Mouse (Mus musculus): ENCODE measurements around the gene Cnr2. TPM values are rescaled to one million over a fixed set of nuclear protein-coding genes. Genes with fewer than 3 reads are reported as not detected.

Gene Cnr2
- polyA plus RNA-seq, 1 experiment from 2014 or later = not detected

DNA sequence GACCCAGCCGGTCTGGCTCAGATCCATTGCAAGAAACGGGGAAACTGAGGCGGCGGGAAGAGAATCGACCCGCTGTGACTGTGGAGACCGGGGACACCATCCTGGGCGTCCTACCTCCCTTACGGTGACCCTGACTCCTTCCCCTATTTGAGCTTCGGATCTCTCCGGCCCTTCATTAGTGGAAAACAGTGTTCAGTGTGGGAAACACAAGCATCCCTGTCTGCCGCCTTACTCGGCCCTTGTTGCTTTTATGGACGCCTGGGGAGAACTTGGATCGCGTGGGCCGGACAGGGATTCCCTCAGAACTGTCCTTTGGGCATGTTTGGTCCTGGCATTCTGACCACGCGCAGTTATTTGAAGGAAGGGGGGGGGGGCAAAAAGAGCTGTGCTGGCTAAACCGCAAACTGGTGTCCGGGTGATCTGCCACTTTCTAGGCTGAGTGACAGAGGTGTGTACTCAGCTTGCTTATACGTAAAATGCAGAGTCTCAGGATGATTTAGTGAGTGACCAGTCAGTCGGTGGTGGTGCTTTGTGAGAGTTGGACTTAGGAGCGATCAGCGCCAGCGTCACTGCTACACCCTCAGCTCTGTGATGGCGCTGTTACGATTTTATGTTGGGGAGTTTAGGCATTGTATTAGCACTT lies 51.6 kb downstream of the Cnr2 start:
- peak; percentile 34 for ATAC-seq
- Histone ChIP-seq H3K9me3 (ENCODE audit: control insufficient read depth, low read length) (0 out of 2 replicates have a peak, but pooled peaks cover 2% of the 10 kb centered on the region), H3K27ac (ENCODE audit: low read length) (peak overlapping the region; percentile 50), H3K4me1 (replicated peaks; ENCODE audit: control insufficient read depth, insufficient read depth, low read length) (peaks cover 17% of the 10 kb centered on the region), H3K4me3 (replicated peaks; ENCODE audit: low read length) (peak overlapping the region; percentile 86), H3K9ac (replicated peaks; ENCODE audit: low read depth, low read length) (peak overlapping the region; percentile 83), H3K36me3 (ENCODE audit: control insufficient read depth, insufficient read depth) (peaks cover 7% of the 10 kb centered on the region), H3K27me3 (replicated peaks; ENCODE audit: control insufficient read depth, insufficient read depth, low read length) (no peaks in the 10 kb centered on the region), H3K4me2 (ENCODE audit: low read length) (peak overlapping the region; percentile 81)
- WGBS = under 1% methylated on average over 28 of the region's 28 CpGs

DNA sequence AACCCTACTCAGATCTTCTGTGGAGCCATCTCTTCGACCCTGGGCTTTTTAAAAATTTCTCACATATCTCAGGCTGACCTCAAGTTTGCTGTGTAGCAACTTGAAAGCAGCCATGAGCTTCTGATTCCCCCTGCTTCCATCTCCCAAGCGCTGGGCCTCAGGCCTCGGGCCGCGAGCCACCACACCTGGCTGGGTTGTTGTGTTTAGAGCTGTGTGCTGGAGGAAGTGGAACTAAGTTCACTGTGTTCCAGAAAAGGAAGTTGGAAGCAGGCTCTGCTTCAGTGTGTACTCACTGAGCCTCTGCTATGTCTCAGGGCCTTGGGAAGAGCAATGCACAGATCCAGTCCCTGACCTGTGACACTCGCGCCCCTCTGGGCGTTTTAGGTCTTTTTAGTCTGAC lies 52.9 kb downstream of the Cnr2 start:
- H3K9ac ChIP-seq (replicated peaks; ENCODE audit: low read depth, low read length) = no peak overlapping the region
- WGBS = 97% methylated on average over 8 of the region's 8 CpGs

DNA sequence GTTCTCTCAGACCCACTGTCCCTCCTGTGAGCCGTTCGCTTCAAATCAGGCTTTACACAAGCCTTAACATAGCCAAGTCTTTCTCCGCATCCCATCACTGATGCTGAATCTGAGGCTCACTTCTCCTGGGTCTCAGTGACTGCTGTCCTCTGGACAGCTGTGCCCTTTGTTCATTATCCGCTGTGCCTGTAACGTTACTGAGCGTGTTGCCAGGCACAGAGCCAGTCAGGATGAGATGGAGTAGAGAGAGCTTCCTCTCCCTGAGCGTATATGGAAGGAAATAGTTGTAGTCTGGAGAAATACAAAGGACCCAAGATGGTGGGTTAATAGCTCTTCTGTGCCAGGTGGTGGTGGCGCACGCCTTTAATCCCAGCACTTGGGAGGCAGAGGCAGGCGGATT lies 54.3 kb downstream of the Cnr2 start:
- Histone ChIP-seq H3K4me3 (replicated peaks; ENCODE audit: low read length) (no peak overlapping the region), H3K4me2 (ENCODE audit: low read length) (no peak overlapping the region), H3K36me3 (ENCODE audit: control insufficient read depth, insufficient read depth) (peaks cover 7% of the 10 kb centered on the region), H3K27me3 (replicated peaks; ENCODE audit: control insufficient read depth, insufficient read depth, low read length) (no peaks in the 10 kb centered on the region), H3K27ac (ENCODE audit: low read length) (no peak overlapping the region), H3K4me1 (replicated peaks; ENCODE audit: control insufficient read depth, insufficient read depth, low read length) (peaks cover 17% of the 10 kb centered on the region), H3K9me3 (ENCODE audit: control insufficient read depth, low read length) (0 out of 2 replicates have a peak, but pooled peaks cover 2% of the 10 kb centered on the region), H3K9ac (replicated peaks; ENCODE audit: low read depth, low read length) (no peak overlapping the region)
- 81% methylated on average over 10 of the region's 10 CpGs for WGBS
- no peak for ATAC-seq

More for the DNA sequence above, 52.9 kb downstream of the Cnr2 start:
- Histone ChIP-seq H3K4me3 (replicated peaks; ENCODE audit: low read length) (no peak overlapping the region), H3K36me3 (ENCODE audit: control insufficient read depth, insufficient read depth) (peaks cover 7% of the 10 kb centered on the region), H3K9me3 (ENCODE audit: control insufficient read depth, low read length) (0 out of 2 replicates have a peak, but pooled peaks cover 2% of the 10 kb centered on the region), H3K4me1 (replicated peaks; ENCODE audit: control insufficient read depth, insufficient read depth, low read length) (peaks cover 17% of the 10 kb centered on the region), H3K27ac (ENCODE audit: low read length) (no peak overlapping the region), H3K27me3 (replicated peaks; ENCODE audit: control insufficient read depth, insufficient read depth, low read length) (no peaks in the 10 kb centered on the region), H3K4me2 (ENCODE audit: low read length) (no peak overlapping the region)
- no peak for ATAC-seq

DNA sequence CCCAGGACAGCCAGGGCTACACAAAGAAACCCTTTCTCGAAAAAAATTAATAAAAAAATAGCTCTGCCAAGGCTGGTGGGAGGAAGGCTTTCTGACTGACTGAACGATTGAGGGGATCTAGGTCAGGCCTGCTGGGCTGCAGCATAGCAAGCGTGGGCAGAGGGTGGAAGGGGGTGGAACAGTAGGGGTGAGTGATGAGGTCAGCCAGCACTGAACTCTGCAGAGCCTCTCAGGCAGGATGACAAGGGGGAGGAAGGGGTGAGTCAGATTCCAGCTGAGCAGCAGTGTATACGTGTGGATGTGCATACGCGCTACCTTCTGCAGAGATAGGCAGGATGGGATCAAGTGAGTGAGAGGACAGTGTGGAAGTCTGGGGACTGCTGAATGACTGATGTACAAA lies 54.7 kb downstream of the Cnr2 start:
- H3K4me3 ChIP-seq (replicated peaks; ENCODE audit: low read length) = no peak overlapping the region
- 74% methylated on average over 6 of the region's 6 CpGs for WGBS

DNA sequence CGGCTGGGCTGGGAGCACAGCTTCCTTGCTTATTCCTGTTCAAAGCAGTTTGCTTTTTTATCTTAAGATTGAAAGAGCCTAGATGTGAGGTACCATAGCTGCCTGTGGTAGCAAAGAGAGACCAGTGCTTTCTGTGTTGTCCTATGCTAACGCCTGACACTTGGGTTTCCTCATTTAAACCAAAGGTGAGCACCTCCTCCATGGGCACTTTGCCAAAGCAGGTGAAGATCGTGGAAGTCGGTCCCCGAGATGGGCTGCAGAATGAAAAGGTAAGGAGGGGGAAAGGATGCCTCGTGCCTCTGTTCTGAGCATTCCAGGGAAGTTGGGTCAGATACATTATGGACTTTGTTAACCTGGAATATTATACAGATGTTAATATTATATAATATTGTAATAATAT lies 55.2 kb downstream of the Cnr2 start:
- WGBS = 86% methylated on average over 6 of the region's 6 CpGs

More for the DNA sequence above, 54.7 kb downstream of the Cnr2 start:
- Histone ChIP-seq H3K27ac (ENCODE audit: low read length) (no peak overlapping the region), H3K4me2 (ENCODE audit: low read length) (no peak overlapping the region), H3K9me3 (ENCODE audit: control insufficient read depth, low read length) (0 out of 2 replicates have a peak, but pooled peaks cover 2% of the 10 kb centered on the region), H3K36me3 (ENCODE audit: control insufficient read depth, insufficient read depth) (peaks cover 8% of the 10 kb centered on the region), H3K27me3 (replicated peaks; ENCODE audit: control insufficient read depth, insufficient read depth, low read length) (no peaks in the 10 kb centered on the region), H3K9ac (replicated peaks; ENCODE audit: low read depth, low read length) (no peak overlapping the region), H3K4me1 (replicated peaks; ENCODE audit: control insufficient read depth, insufficient read depth, low read length) (peaks cover 17% of the 10 kb centered on the region)
- no peak for ATAC-seq

DNA sequence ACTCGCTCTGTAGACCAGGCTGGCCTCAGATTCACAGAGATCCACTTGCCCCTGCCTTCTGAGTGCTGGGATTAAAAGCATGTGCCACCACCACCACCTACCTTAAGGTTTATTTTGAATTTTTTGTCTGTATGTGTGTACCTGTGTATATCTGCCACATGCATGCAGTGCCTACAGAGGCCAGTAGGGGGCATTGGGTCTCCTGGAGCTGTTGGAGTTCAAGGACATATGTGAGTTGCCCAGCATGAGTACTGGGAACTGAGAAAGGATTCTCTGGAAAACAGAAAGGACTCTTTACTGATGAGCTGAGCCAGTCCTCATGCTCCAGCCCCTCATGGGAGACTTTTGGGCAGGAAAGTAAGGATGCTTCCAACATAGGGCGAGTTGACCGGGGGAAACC lies 56.3 kb downstream of the Cnr2 start:
- no peak overlapping the region for H3K9ac ChIP-seq (replicated peaks; ENCODE audit: low read depth, low read length)
- no peaks in the 10 kb centered on the region for H3K27me3 ChIP-seq (replicated peaks; ENCODE audit: control insufficient read depth, insufficient read depth, low read length)
- H3K36me3 ChIP-seq (ENCODE audit: control insufficient read depth, insufficient read depth) = peaks cover 10% of the 10 kb centered on the region
- no peak overlapping the region for H3K4me3 ChIP-seq (replicated peaks; ENCODE audit: low read length)
- H3K4me2 ChIP-seq (ENCODE audit: low read length) = no peak overlapping the region
- H3K9me3 ChIP-seq (ENCODE audit: control insufficient read depth, low read length) = 0 out of 2 replicates have a peak, but pooled peaks cover 2% of the 10 kb centered on the region
- H3K27ac ChIP-seq (ENCODE audit: low read length) = no peak overlapping the region
- 92% methylated on average over 3 of the region's 3 CpGs for WGBS
- no peak for ATAC-seq
- H3K4me1 ChIP-seq (replicated peaks; ENCODE audit: control insufficient read depth, insufficient read depth, low read length) = peaks cover 13% of the 10 kb centered on the region

More for the DNA sequence above, 55.2 kb downstream of the Cnr2 start:
- H3K4me3 ChIP-seq (replicated peaks; ENCODE audit: low read length) = no peak overlapping the region
- no peak overlapping the region for H3K9ac ChIP-seq (replicated peaks; ENCODE audit: low read depth, low read length)
- H3K9me3 ChIP-seq (ENCODE audit: control insufficient read depth, low read length) = 0 out of 2 replicates have a peak, but pooled peaks cover 2% of the 10 kb centered on the region
- no peak overlapping the region for H3K4me2 ChIP-seq (ENCODE audit: low read length)
- H3K36me3 ChIP-seq (ENCODE audit: control insufficient read depth, insufficient read depth) = peaks cover 10% of the 10 kb centered on the region
- H3K27ac ChIP-seq (ENCODE audit: low read length) = no peak overlapping the region
- peaks cover 17% of the 10 kb centered on the region for H3K4me1 ChIP-seq (replicated peaks; ENCODE audit: control insufficient read depth, insufficient read depth, low read length)
- H3K27me3 ChIP-seq (replicated peaks; ENCODE audit: control insufficient read depth, insufficient read depth, low read length) = no peaks in the 10 kb centered on the region
- no peak for ATAC-seq

DNA sequence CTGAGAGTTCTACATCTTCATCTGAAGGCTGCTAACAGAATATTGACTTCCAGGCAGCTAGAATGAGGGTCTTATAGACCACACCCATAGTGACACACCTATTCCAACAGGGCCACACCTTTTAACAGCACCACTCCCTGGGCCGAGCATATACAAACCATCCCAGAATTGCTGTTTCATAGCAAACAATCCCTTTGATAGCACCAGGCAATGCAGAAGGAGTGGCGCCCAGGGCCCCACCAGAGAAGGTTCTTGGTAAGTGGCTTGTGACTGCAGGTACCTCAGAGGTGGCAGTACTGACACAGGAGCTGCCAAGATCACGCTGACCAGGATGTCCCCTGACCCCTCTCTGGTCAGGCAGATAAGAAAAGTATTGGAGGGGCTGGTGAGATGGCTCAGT lies 58.0 kb downstream of the Cnr2 start:
- no peak overlapping the region for H3K4me3 ChIP-seq (replicated peaks; ENCODE audit: low read length)
- no peaks in the 10 kb centered on the region for H3K27me3 ChIP-seq (replicated peaks; ENCODE audit: control insufficient read depth, insufficient read depth, low read length)
- no peak for ATAC-seq
- H3K9ac ChIP-seq (replicated peaks; ENCODE audit: low read depth, low read length) = no peak overlapping the region
- no peak overlapping the region for H3K27ac ChIP-seq (ENCODE audit: low read length)
- peaks cover 3% of the 10 kb centered on the region for H3K4me1 ChIP-seq (replicated peaks; ENCODE audit: control insufficient read depth, insufficient read depth, low read length)
- 89% methylated on average over 3 of the region's 3 CpGs for WGBS
- H3K36me3 ChIP-seq (ENCODE audit: control insufficient read depth, insufficient read depth) = peaks cover 10% of the 10 kb centered on the region
- H3K9me3 ChIP-seq (ENCODE audit: control insufficient read depth, low read length) = 0 out of 2 replicates have a peak, but pooled peaks cover 2% of the 10 kb centered on the region
- H3K4me2 ChIP-seq (ENCODE audit: low read length) = no peak overlapping the region

DNA sequence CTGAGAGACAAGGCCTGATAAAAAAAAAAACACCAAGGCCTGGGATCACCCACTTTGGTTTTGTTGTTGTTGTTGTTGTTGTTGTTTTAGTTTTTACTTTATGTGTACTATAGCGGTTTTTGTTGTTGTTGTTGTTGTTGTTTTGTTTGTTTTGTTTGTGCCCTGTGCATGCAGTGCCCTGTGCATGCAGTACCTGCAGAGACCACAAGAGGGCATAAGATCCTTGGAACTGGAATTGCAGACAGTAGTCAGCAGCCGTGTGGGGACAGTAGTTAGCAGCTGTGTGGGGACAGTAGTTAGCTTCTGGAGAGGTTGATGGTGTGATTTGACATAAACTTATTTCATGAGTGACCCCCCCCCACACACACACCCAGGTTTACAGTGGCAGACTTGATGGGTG lies 59.0 kb downstream of the Cnr2 start:
- Histone ChIP-seq H3K4me2 (ENCODE audit: low read length) (no peak overlapping the region), H3K4me1 (replicated peaks; ENCODE audit: control insufficient read depth, insufficient read depth, low read length) (no peaks in the 10 kb centered on the region), H3K9ac (replicated peaks; ENCODE audit: low read depth, low read length) (no peak overlapping the region), H3K27me3 (replicated peaks; ENCODE audit: control insufficient read depth, insufficient read depth, low read length) (no peaks in the 10 kb centered on the region), H3K27ac (ENCODE audit: low read length) (no peak overlapping the region), H3K4me3 (replicated peaks; ENCODE audit: low read length) (no peak overlapping the region), H3K36me3 (ENCODE audit: control insufficient read depth, insufficient read depth) (peaks cover 10% of the 10 kb centered on the region), H3K9me3 (ENCODE audit: control insufficient read depth, low read length) (0 out of 2 replicates have a peak, but pooled peaks cover 2% of the 10 kb centered on the region)
- WGBS = 7% methylated on average over 2 of the region's 2 CpGs
- peak; percentile 60 for ATAC-seq

DNA sequence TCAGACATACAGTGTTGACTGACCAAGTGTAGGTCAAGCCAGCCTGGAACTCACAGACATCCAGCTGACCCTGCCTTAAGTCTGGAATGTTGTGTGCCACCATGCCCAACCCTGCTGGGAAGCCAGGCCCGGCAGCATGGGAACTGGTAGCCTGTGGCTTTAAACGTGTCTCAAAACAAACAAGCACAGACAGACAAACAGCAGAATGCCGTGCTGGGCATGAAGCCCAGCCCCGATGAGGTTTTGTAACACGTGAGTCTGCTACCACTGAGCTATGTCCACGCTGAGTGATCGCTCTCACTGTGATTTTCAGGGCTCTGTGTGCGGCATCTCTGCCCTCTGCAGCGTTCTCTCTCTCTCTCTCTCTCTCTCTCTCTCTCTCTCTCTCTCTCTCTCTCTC lies 60.7 kb downstream of the Cnr2 start:
- Histone ChIP-seq H3K4me1 (replicated peaks; ENCODE audit: control insufficient read depth, insufficient read depth, low read length) (no peaks in the 10 kb centered on the region), H3K4me2 (ENCODE audit: low read length) (no peak overlapping the region), H3K9me3 (ENCODE audit: control insufficient read depth, low read length) (0 out of 2 replicates have a peak, but pooled peaks cover 2% of the 10 kb centered on the region), H3K4me3 (replicated peaks; ENCODE audit: low read length) (no peak overlapping the region), H3K27me3 (replicated peaks; ENCODE audit: control insufficient read depth, insufficient read depth, low read length) (no peaks in the 10 kb centered on the region), H3K27ac (ENCODE audit: low read length) (no peak overlapping the region), H3K9ac (replicated peaks; ENCODE audit: low read depth, low read length) (no peak overlapping the region), H3K36me3 (ENCODE audit: control insufficient read depth, insufficient read depth) (peaks cover 13% of the 10 kb centered on the region)
- WGBS = 85% methylated on average over 9 of the region's 9 CpGs
- ATAC-seq = no peak

Data from forebrain, embryonic 16.5 days (tissue).